Mouse (Mus musculus) layer of hippocampus, adult 8-10 months (tissue): ENCODE data around the gene Ddx51. TPM values are rescaled to one million over a fixed set of nuclear protein-coding genes. Genes with fewer than 3 reads are reported as not detected.

Experiments
- DNase-seq, 2 experiments: peaks; one replicate each; pipeline ENCODE4 v3.0.0; 2022; ENCODE audit warnings: low spot score in 2 of 2
- total RNA-seq, 4 experiments: library from RNA; stranded (reverse); gene quantifications; 2 replicates each; pipeline ENCODE4 v1.2.4; 2022

Ddx51 gene
- 10 to 100 TPM; 25.2 to 31.6 (median 28.7) TPM for total RNA-seq

DNA sequence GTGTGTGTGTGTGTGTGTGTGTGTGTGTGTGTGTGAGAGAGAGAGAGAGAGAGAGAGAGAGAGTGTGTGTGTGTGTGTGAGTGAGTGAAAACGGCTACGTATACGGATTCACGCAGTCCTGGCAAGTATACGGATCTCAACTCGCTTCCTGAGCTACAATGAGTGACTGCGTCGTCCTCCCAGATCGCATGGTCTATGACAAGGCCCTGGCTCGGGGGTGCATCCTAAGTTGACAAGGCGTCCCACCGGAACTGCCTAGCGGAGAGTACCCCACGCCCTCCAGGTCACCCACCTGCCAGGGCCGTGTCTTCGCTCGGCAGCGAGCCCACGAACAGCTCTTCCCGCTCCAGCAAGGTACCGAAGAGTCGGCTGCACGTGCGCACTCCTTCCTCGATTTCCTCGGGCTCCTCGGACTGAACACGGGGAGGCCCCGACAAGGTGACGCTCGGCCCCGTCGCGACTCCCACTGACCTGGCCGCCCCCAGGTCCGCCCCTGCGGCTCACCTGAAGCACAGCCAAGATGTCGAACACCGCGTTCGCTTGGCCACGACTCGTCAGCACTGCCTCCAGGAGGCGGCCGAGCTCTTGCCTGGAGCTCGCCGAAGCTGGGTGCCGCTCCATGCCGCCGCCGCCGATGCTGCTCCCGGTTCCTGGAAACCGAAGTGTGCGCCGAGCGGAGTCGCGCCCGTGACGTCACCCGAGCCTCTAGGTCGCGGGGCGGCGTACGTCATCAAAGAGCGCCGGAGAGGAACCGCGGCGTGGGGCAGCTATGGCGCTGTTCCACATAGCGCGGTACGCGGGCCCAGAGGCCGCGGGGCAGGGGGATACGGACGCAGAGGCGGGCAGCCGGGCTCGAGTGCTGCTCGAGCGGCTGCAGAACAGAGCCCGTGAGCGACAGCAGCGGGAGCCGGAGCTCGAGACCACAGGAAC, at the start of gene Ddx51, which contains the start of gene Noc4l:
Ddx51 (plus strand) TSS at position 733 of the 930 bp plus-strand sequence.
Noc4l (minus strand) TSS at position 699 of the 930 bp plus-strand sequence.
- peak; percentile 85 to 94 for DNase-seq

DNA sequence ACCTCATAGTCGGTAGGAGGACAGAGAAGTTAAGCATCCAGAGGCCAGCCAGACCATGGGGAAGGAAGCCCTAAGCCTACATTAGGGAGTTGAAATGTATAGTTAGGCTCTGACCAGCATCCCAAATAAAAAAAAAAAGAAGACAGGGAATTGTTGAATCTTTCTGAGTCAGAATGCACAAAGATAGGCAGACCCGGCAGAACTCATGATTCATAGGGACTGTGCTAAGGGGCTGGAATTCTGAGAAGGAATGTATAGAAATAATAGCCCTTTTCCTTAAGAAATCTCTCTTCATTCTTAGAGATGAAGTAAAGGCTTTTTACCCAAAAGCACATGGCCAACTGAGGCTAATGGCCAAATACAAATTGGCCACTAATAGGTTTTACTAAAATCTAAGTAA, 48.9 kb upstream of the Ddx51 start:
- DNase-seq: no peak

DNA sequence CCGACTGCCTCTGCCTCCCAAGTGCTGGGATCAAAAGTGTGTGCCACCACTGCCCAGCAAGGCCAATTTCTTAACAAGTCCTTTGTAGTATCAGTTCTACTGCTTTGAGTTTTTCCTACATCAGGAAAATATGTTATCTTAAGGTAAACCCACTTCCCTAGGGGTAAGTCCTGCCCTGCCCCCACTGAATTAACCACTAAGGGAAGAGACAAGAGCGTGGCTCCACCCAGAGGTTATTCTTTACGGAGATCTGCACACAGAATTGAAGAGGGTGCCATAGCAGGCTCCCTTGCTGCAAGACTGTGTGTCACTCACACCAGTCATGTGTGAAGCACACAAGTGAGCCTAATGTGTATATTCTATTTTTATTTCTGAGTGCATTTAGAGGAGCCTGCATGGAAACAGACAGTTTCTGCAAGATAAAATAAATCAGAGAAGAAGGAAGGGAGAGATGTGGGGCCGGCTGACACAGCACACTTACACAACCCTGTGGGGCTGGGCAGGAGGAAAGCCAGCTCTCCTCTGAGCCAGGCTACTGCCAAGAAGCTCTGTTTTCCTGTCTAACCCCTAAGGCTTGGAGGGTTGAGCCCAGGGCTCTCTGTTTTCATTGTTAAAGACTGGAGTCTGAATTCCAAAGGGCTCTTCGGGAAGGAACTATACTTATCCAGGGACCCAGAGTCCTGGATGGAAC, 47.6 kb upstream of the Ddx51 start:
- no peak for DNase-seq

DNA sequence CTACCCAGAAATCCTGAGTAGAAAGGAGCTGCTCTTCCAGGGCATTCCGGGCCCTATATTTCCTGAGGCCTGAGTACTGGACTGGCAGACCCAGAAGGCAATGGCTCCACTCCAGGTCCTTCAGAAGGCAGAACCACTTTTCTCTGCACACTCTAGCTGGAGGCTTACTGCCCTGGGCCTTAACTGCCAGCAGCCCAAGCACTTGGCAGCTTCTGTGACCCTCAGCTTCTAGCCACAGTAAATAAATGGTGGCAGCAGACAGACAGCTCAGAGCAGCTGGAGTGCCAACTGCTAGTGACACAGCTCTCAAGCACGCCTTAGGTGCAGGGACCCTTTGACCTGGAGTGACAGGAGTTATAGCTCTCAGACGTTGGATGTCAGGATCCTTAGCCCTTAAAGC, 45.5 kb upstream of the Ddx51 start:
- DNase-seq: no peak

DNA sequence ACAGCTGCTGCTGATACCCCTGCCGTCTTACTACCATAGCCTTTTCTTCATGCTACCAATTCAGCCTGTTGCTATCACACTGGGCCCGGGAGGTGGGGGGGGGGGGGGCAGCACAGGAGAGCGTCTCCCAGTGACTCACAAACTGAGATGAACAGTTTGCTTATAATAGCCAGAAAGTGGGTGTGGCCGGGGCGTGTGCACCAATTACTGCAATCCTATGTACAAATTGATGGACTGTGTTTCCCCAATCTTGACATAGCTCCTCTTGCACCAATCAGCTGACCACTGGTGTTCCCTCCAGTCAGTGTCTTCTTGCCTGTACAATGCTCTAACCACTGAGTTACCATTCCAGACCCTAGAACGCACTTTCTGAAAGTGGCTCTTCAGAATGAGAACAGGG, 44.9 kb upstream of the Ddx51 start:
- DNase-seq: no peak

DNA sequence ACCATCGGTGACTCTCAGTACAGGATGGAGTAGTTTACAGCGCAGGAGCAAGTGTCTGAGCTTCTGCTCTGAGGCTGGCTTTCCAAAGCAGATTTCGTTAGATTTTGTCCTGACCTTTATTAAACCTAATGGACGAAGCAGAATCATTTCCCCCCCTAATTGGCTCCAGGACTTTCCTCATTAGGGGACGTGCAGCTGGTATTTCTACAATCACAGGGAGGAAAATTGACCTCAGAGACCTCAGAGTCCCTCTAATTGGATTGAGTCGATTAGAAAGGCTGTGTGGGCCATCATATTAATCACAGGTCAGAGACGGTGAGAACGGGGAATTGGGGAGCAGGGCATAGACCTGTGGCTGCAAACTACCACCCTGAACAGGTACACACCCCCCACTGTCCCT, 44.3 kb upstream of the Ddx51 start:
- no peak for DNase-seq

DNA sequence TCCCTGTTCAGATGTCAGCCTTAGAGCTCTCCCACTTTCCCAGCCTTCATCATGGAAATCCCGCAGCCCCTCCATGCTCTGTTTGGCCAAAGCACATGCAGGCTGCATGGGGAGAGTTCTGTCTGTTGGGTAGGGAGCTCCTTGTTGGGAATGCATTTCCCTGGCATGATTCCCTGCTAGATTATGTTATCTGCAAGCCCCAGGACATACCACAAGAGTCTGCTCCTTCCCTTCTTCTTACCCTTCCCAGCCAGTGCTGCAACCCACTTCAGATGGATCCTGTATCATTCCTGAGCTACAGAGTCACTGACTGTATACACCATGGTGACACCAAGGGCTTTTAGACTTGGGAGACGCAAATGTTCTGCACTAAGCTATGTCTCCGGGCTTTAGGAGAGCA, 43.8 kb upstream of the Ddx51 start:
- DNase-seq: no peak

DNA sequence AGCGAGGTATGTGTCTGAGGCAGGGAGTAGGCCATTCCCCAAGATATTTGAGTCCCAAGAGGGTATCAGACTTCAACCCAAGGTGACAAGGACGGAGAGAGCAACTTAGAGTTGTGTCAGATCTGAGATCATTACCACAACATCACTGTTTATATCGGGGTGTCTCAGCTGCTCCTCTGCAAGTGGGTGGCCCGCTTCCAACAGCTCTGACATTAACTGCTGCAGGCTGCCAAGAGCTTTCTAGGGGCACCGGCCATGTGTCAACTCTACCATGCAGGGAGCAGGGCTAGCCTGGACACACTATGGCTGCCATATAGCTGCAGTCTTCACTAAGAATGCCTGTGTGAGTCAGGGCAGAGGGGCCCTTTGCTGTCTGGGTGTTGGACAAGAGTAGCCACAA, 43.4 kb upstream of the Ddx51 start:
- DNase-seq: no peak

DNA sequence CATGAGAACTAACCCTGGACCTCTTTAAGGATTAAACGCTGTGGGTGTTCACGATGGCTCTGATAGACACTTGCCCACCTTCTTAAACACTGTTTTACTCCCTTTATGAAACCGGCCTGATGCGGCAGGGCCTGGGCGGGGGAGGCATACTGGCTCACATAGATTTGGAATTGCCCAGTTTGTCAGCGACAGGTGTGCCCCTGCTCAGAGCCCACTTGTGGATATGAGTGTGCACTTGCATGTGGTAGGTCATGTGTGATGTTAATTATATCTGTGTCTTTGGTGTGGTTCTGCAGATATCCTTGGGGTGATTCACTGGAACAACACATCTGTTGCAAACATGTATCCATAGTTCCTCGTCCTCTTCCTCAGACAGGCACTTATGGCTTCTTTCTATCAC, 42.8 kb upstream of the Ddx51 start:
- no peak for DNase-seq

DNA sequence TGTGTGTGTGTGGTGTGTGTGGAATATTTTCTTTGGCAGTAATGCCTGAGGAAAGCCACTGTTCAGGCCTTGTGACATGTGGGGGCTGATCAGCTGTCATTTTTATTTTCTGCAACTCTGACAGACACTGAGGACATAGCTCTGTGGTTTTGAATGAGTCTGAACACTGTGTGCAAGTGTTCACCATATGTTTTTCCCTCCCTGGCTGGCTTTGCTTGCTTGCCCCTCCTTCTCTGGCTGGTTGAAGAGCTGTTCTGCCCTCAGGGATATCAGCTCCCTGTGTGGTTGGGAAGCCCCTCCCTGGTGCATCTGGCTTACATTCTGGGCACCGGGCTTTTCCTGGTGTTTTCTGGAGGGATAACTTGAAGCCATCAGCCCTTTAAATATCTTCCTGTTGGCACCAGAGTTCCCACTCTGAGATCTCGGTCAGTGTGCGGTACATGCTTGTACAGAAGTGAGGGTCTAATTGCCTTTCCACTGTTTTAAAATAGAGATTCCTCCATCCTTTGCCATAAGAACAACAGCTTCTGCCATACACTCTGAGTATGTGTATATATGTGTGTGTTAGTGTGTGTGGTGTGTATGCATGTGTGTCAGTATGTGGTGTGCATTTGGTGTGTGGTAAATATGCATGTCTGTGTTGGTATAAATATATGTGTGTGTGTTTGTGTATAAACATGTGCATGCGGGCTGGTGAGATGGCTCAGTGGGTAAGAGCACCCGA, 41.7 kb upstream of the Ddx51 start:
- DNase-seq: peak; percentile 66 to 77

DNA sequence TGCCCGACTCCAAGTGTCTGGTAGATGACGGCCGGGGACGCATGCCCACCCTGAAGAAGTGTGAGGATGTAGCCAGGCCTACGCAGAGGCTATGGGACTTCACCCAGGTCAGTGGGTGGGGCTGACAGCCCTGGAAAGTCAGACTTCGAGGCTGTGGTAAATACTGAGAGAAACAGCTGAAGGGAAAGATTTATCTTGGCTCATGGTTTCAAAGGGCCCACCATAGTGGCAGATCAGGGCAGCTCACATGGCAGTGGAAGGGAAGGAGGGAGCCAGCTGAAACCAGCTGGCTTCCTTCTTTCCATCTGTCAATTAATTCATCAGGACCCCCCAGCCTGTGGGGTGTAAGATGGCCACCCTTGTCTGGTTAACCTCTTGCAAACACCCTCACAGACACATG, 34.0 kb upstream of the Ddx51 start:
- no peak for DNase-seq

DNA sequence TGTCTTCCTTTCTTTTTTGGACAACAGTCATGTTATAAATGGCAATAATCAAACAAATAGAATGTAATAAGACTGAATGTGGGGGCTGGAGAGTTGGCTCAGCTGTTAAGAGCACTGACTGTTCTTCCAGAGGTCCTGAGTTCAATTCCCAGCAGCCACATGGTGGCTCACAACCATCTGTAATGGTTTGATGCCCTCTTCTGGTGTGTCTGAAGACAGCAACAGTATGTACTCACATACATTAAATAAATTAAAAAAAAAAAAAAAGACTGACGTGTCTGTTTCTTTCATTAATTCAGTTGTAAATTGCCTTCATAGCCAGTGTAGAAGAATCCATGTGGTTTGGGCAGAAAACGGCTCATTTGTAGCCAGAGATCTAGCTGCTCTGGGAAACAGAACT, 28.9 kb upstream of the Ddx51 start:
- no peak for DNase-seq

DNA sequence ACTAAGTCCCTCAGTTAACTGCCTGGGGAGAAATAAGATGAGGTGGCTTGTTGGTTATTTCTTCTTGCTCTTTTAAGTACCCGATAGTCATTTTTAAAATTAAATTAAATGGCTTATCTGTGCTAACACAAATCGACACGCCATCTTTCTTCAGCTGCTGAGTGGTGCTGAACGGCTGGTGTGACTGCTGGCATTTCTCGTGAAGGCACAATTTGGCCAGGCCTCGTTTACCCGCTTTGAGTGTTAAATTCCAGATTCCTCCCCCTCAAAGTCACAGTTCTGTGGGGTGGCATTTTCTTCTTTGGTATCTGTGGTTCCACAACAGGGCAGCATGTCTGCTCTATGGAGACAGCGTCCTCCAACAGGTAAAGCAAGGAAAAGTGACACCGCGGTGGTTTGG, 25.9 kb upstream of the Ddx51 start:
- DNase-seq: peak in 1 of 2 experiments; percentile 30

DNA sequence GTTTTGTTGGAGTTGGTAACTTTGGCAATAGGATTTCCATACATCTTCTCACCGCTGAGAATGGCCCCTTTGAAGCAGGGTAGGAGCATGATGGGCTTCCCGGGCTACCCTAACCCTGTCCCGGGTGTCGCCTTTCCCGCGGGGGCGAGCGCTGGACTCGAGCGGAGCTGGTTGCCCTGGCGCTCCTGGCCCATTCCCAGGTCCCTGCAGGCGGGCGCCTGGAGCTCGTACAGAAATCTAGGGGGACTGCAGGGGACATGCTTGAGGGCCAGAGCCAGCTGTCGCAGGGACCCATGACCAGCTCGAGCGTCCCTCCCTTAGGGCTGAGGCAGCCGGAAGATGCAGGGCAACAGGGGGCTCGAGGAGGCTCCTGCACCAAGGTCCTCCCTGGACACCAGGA, 25.1 kb upstream of the Ddx51 start:
- DNase-seq: no peak

DNA sequence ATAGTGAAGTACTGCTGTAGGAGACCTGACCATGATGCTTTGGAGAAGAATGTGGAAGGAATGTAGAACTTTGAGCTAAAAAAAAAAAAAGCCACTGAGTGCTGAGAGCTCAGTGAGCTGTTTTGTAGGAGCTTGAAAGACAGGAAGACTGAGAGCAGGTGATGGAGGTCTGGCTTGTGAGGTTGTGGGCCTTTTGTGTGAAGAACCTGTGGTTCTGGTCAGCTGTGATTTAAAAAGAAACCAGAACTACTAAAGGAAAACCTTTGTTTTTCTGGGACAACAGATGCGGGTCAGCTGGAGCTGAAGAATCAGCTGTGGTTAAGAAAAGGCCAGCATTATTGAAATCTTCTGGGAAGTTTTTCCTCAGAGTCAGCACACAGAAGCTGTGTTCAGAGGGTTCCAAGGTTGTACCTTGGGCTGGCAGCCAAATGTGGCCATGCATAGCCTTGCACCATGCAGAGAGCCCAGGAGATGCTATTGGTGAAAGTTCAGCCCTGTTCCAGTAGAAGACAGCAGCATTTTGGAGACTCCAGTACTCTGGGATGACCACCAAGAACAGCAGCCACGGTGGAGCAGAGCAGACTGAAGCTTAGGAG, 23.6 kb upstream of the Ddx51 start:
- no peak for DNase-seq

DNA sequence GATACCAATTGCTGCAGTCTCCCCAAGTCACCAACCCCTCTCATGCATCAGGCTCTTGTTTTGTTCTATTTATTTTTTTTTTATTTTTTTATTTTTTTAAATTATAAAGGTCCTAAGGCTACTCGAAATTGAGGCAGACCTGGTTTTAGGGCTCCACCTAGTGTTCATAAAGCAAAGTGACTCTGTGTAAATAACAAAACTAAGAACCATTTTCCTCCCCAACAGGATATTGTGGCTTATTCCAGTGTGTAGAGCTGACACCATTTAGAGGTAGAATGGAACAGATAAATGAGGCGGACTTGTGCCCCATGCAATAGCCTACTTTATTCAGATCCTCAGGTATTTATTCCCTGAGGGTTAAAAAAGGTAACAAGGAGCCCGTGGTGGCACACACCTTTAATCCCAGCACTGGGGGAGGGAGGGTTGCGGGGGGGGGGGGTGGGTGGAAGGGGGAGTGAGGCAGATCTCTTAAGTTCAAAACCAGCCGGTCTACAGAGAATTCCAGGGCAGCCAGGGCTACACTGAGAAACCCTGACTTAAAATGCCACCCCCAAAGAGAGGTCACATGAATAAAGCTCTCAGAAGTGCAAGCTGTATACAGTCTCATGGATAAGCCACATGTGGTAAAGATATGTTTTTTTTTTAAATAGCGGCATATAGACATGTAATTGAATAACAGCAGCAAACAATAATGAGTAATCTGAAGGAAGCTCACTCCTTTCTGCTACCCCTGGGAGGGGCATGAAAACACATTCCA, 17.1 kb upstream of the Ddx51 start:
- no peak for DNase-seq

DNA sequence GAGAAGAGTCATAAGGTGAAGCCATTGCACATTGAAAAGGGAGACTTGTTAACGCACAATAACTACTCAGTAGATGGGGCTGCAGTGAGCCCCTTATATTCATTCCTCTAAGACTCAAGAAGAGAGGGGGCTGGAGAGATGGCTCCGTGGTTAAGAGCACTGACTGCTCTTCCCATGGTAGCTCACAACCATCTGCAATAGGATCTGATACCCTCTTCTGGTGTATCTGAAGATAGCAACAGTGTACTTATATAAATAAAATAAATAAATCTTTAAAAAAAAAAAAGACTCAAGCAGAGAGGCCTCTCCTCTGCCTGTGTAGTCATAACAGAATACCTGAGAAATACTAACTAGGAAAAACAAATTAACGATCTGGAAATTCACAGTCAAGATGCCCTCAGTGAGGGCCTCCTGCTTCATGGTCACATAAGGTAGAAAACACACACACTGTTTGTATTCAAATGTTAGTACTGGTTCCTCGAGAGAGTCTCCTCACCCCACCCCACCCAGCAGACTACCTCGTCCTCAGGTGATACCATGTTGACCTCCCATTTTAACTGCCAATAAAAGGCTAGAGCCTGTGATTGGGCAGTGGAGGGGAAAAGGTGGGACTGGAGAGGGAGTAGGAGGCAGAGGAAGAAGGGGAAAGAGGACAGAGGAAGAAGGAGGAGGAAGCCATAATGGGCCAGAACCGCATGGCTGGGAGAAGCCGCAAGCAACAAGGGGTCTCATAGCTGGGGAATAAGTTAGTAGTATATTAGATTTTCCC, 14.8 kb upstream of the Ddx51 start:
- no peak for DNase-seq

DNA sequence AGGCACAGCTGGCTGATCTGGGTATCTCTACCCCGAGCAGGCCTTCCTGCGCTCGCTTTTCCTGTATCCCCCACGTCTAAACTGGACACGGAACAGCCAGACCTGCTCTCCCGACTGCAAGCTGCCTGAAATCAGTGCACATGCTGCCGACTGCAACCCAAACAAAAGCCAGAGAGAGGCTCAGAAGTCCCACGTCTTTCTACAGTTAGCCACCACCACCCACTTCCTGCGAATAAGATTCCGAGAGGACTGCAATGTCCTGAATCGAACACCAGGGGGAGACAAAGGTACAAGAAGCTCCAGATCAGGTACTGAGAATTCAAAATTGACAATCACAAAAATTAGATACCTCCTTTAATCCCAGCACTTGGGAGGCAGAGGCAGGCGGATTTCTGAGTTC, 13.8 kb upstream of the Ddx51 start:
- peak; percentile 65 to 84 for DNase-seq

DNA sequence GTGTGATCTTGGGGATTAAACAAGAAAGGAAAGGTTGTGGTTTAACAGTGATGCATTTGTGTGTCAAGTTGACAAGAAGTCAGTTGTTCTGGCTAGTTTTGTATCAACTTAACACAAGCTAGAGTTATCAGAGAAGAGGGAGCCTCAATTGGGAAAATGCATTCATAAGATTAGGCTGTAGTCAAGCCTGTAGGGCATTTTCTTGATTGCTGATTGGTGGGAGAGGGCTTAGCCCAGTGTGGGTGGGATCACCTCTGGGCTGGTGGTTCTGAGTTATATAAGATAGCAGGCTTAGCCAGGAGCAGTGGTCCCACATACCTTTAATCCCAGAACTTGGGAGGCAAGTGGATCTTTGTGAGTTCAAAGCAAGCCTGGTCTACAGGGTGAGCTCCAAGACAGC, 6.9 kb upstream of the Ddx51 start:
- no peak for DNase-seq

DNA sequence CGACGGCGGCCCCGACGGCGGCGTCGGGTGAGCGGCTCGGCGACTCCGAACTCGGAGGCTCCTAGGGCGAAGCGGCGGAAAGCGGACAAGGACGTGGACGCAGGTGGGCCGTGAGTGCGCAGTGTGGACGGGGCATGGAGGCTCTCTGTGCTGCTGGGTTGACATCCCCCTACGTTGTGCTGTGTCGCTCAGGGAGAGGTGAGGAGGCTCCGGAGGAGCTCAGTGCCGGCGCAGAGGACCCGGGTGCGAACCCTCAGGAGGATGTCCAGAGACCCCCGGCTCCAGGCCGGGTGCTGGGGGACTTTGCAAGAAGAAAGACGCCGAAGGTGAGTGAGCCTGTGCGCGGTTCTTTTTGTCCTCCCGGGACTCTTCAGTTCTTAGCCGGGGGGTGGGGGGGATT, 435 bp downstream of the Ddx51 start:
- DNase-seq: no peak
